Mouse (Mus musculus) bone marrow macrophage, adult 2 months (primary cell): ENCODE results near the gene Acads.

Experiments
- CTCF ChIP-seq: IDR thresholded peaks from 2 replicates; pipeline ENCODE4 v1.5.1; 2012; ENCODE audit warnings: low read depth, mild to moderate bottlenecking, low read length, moderate library complexity
- POLR2A ChIP-seq: IDR thresholded peaks from 2 replicates; pipeline ENCODE4 v1.6.1; 2012; ENCODE audit warnings: mild to moderate bottlenecking, low read depth, low read length, borderline replicate concordance

DNA sequence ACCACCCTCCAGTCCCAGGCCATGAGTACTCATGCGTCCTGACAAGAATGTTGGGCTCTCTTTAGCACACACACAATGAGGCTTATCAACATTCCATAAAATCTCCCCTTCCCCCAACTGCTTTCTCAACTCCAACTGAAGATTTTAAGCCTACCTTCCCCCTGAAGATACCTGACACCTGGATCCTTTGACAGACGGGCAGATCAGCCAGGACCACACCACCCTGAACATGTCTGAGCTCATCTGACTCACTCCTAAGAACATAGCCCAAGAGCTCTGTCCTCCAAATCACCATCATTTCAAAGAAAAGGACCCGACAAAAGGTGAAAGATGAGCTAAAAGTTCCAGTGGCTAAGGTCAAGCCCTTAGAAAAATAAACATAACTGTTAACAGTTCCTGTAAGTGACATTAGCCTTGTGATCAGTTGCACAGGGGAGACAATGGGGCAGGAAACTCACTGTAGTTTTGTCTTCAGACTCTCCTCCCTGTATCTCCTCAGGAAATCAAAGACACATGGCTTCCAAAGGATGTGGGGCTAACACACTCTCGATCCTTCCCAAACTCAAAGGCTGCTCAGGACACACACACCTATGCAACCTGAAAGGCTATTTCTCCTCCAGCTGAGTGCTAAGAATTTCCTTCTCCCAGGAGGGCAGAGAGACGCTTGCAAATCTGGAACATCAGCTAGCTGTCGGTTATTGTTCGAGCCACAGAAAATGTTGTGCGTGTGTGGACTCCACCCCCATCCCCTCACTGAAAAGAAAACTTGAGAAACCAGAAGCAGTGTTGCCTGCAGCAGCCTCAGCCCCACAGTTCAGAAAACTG, 33.2 kb upstream of the Acads start:
- TF ChIP-seq CTCF: no peak
- no peak for TF ChIP-seq POLR2A
